Mouse (Mus musculus): ENCODE results near the gene Orc2.

DNA sequence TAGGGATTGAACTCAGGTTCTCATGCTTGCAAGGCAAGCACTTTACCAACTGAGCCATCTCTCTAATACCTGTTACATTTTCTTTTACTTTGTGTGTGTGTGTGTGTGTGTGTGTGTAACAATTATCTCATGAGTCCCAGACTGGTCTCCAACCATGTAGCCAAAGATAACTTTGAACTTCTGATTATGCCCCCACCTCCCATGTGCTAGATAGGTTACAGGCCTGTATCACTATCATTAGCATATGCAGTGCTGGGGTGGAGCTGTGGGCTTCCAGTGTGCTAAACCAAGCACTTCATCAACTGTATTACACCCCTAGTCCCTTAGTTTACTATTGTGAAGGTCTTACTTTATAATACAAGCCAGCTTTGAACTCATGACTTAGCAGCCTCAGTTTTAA lies 1.8 kb downstream of the Orc2 start:
- TF ChIP-seq CTCF (IDR thresholded peaks at IDR 0.05; ENCODE audit: low read depth) (no peak), EP300 (IDR thresholded peaks at IDR 0.05; ENCODE audit: low read depth) (peak; percentile 80)

Measured in liver, embryonic 14.5 days (tissue).